Mouse (Mus musculus) stomach, postnatal 0 days (tissue): ENCODE measurements around the gene Fcgr3. TPM values are rescaled to one million over a fixed set of nuclear protein-coding genes. Genes with fewer than 3 reads are reported as not detected.

Source experiments
- ATAC-seq: fragments of 200-750 bp; cut with Nextera tagmentation; 2 replicates; pipeline ENCODE4 v1.8.0; 2017; ENCODE audit not compliant: low FRiP score, low TSS enrichment
- DNase-seq: peaks from one replicate; pipeline ENCODE4 v3.0.0-alpha.2; 2016; ENCODE audit warnings: low spot score
- H3K27ac ChIP-seq: fragments of 300-500 bp; sonication (generic); replicated peaks from 2 replicates; pipeline ENCODE4 v1.5.1; 2014; ENCODE audit warnings: mild to moderate bottlenecking, control low read depth
- H3K27me3 ChIP-seq: fragments of 300-500 bp; sonication (generic); 2 replicates; pipeline ENCODE4 v1.6.1; 2014; ENCODE audit warnings: low read length; ENCODE audit not compliant: control insufficient read depth, insufficient read depth
- H3K36me3 ChIP-seq: fragments of 300-500 bp; sonication (generic); 2 replicates; pipeline ENCODE4 v1.6.1; 2014; ENCODE audit warnings: low read length, mixed read lengths; ENCODE audit not compliant: control insufficient read depth, insufficient read depth
- H3K4me1 ChIP-seq: fragments of 300-500 bp; sonication (generic); replicated peaks from 2 replicates; pipeline ENCODE4 v1.6.1; 2014; ENCODE audit warnings: antibody characterized with exemption; ENCODE audit not compliant: control insufficient read depth, insufficient read depth
- H3K4me2 ChIP-seq: fragments of 300-500 bp; sonication (generic); replicated peaks from 2 replicates; pipeline ENCODE4 v1.6.1; 2014; ENCODE audit warnings: low read depth, mild to moderate bottlenecking, control low read depth, moderate library complexity
- H3K4me3 ChIP-seq: fragments of 300-500 bp; sonication (generic); 2 replicates; pipeline ENCODE4 v1.5.1; 2014; ENCODE audit warnings: low read depth, low read length, control low read depth
- H3K9ac ChIP-seq: fragments of 300-500 bp; sonication (generic); 2 replicates; pipeline ENCODE4 v1.6.1; 2014; ENCODE audit warnings: mild to moderate bottlenecking, low read length, control low read depth, mixed read lengths
- H3K9me3 ChIP-seq: fragments of 300-500 bp; sonication (generic); 2 replicates; pipeline ENCODE4 v1.6.1; 2016; ENCODE audit warnings: low read length; ENCODE audit not compliant: control insufficient read depth
- CTCF ChIP-seq: IDR thresholded peaks from 2 replicates; pipeline ENCODE4 v1.5.1; 2016; ENCODE audit warnings: antibody characterized with exemption, low read depth, mild to moderate bottlenecking, moderate library complexity
- EP300 ChIP-seq: optimal IDR thresholded peaks from 2 replicates; pipeline ENCODE3; 2016; ENCODE audit warnings: antibody characterized with exemption
- WGBS: fragments of 180-500 bp; shearing (Covaris S2); extraction: QIAGEN DNeasy Blood & Tissue Kit; methylation state at CpG from one replicate; pipeline ENCODE4 v1.1.7; 2014; 5-methylcytosine and 5-hydroxymethylcytosine counted together
- microRNA-seq: library from miRNA; unstranded; fragments of <30 nt; microRNA quantifications from one replicate; pipeline ENCODE4, GENCODE M21; 2016
- polyA plus RNA-seq: library from polyadenylated mRNA; unstranded; fragments of >200 nt; fragmentation: Nextera tagmentation; extraction: Ambion mirVana; gene quantifications from 2 replicates; pipeline ENCODE4 v1.2.1, GENCODE M21; 2015

Gene Fcgr3
- polyA plus RNA-seq, 1 experiment from 2014 or later = 17.9 TPM

GRCm38 (mm10) chr1:171016676-171017356 lies 47.9 kb downstream of the Fcgr3 start:
- no peak for DNase-seq
- H3K4me1 ChIP-seq = no peaks in the 10 kb centered on the region
- 68% methylated on average over 6 of the region's 6 CpGs for WGBS
- no peaks in the 10 kb centered on the region for H3K27me3 ChIP-seq
- no peak overlapping the region for H3K4me2 ChIP-seq
- TF ChIP-seq CTCF (no peak), EP300 (no peak)
- no peak overlapping the region for H3K27ac ChIP-seq
- no peak for ATAC-seq
- H3K9me3 ChIP-seq = no peaks in the 10 kb centered on the region
- H3K4me3 ChIP-seq = no peak overlapping the region
- H3K9ac ChIP-seq = no peak overlapping the region
- H3K36me3 ChIP-seq = no peaks in the 10 kb centered on the region

GRCm38 (mm10) chr1:171011733-171012132 lies 53.0 kb downstream of the Fcgr3 start:
- no peaks in the 10 kb centered on the region for H3K36me3 ChIP-seq
- no peak overlapping the region for H3K4me3 ChIP-seq
- H3K9ac ChIP-seq = no peak overlapping the region
- ATAC-seq (no peak), DNase-seq (no peak)
- H3K27ac ChIP-seq = no peak overlapping the region
- no peak overlapping the region for H3K4me2 ChIP-seq
- 70% methylated on average over 4 of the region's 4 CpGs for WGBS
- H3K4me1 ChIP-seq = no peaks in the 10 kb centered on the region
- TF ChIP-seq EP300 = no peak
- TF ChIP-seq CTCF = no peak
- H3K9me3 ChIP-seq = no peaks in the 10 kb centered on the region
- no peaks in the 10 kb centered on the region for H3K27me3 ChIP-seq

GRCm38 (mm10) chr1:171006905-171007304 lies 57.8 kb downstream of the Fcgr3 start:
- WGBS = 97% methylated on average over 2 of the region's 2 CpGs
- no peaks in the 10 kb centered on the region for H3K36me3 ChIP-seq
- no peak overlapping the region for H3K9ac ChIP-seq
- no peak for ATAC-seq
- H3K4me3 ChIP-seq = no peak overlapping the region
- TF ChIP-seq CTCF (peak; percentile 59), EP300 (no peak)
- no peak overlapping the region for H3K4me2 ChIP-seq
- no peaks in the 10 kb centered on the region for H3K27me3 ChIP-seq
- no peak overlapping the region for H3K27ac ChIP-seq
- no peaks in the 10 kb centered on the region for H3K9me3 ChIP-seq
- no peaks in the 10 kb centered on the region for H3K4me1 ChIP-seq
- no peak for DNase-seq

GRCm38 (mm10) chr1:171006335-171006734 lies 58.4 kb downstream of the Fcgr3 start:
- no peak overlapping the region for H3K4me3 ChIP-seq

GRCm38 (mm10) chr1:171005586-171005985 lies 59.1 kb downstream of the Fcgr3 start:
- no peak overlapping the region for H3K27ac ChIP-seq
- H3K36me3 ChIP-seq = no peaks in the 10 kb centered on the region
- H3K9me3 ChIP-seq = no peaks in the 10 kb centered on the region
- no peaks in the 10 kb centered on the region for H3K27me3 ChIP-seq
- H3K4me3 ChIP-seq = no peak overlapping the region
- no peak for ATAC-seq
- no peak for DNase-seq
- no peak overlapping the region for H3K9ac ChIP-seq
- TF ChIP-seq CTCF (no peak), EP300 (no peak)
- H3K4me1 ChIP-seq = no peaks in the 10 kb centered on the region
- no peak overlapping the region for H3K4me2 ChIP-seq

More at GRCm38 (mm10) chr1:171006335-171006734, 58.4 kb downstream of the Fcgr3 start:
- Histone ChIP-seq H3K27me3 (no peaks in the 10 kb centered on the region), H3K9ac (no peak overlapping the region), H3K27ac (no peak overlapping the region), H3K9me3 (no peaks in the 10 kb centered on the region), H3K4me2 (no peak overlapping the region), H3K4me1 (no peaks in the 10 kb centered on the region), H3K36me3 (no peaks in the 10 kb centered on the region)
- WGBS = 82% methylated on average over 4 of the region's 4 CpGs
- DNase-seq = no peak
- TF ChIP-seq EP300 = no peak
- no peak for TF ChIP-seq CTCF
- ATAC-seq = no peak

GRCm38 (mm10) chr1:171005081-171005480 lies 59.7 kb downstream of the Fcgr3 start:
- H3K27me3 ChIP-seq = no peaks in the 10 kb centered on the region
- no peak overlapping the region for H3K9ac ChIP-seq
- no peaks in the 10 kb centered on the region for H3K9me3 ChIP-seq
- no peak overlapping the region for H3K27ac ChIP-seq
- no peak for TF ChIP-seq EP300
- H3K4me1 ChIP-seq = no peaks in the 10 kb centered on the region
- no peak for DNase-seq
- no peak overlapping the region for H3K4me2 ChIP-seq
- H3K36me3 ChIP-seq = no peaks in the 10 kb centered on the region
- no peak for ATAC-seq
- no peak overlapping the region for H3K4me3 ChIP-seq
- WGBS = 66% methylated on average over 6 of the region's 6 CpGs

Small RNAs within 50 kb of the gene (microRNA-seq; reads per million reads assigned to microRNA genes)
- gene Gm27552 = not detected
- gene Gm27844 = not detected
- gene Mir6546 = 2.6 reads per million

Other genes with a start within 250 kb of the Fcgr3 start
- 5.6 and 6.2 TPM in 2 replicates for gene Atf6, start 197.2 kb downstream of the Fcgr3 start, polyA plus RNA-seq
- gene Gm26620, start 179.9 kb downstream of the Fcgr3 start, polyA plus RNA-seq = 0.67 and 1.4 TPM in 2 replicates
- gene Dusp12, start 179.4 kb downstream of the Fcgr3 start, polyA plus RNA-seq = 23.8 and 23.9 TPM in 2 replicates
- gene Fcrlb, start 152.0 kb downstream of the Fcgr3 start, polyA plus RNA-seq = 0.10 and 0.12 TPM in 2 replicates
- 0.29 and 0.38 TPM in 2 replicates for gene Fcrla, start 137.4 kb downstream of the Fcgr3 start, polyA plus RNA-seq
- gene Fcgr2b, start 88.4 kb downstream of the Fcgr3 start, polyA plus RNA-seq = 5.3 and 5.6 TPM in 2 replicates
- gene Fcgr4, start 46.0 kb downstream of the Fcgr3 start, polyA plus RNA-seq = 1.1 and 1.2 TPM in 2 replicates
- 3.7 and 4.0 TPM in 2 replicates for gene Cfap126, start 49.0 kb upstream of the Fcgr3 start, polyA plus RNA-seq
- gene Sdhc, start 85.7 kb upstream of the Fcgr3 start, polyA plus RNA-seq = 238 and 277 TPM in 2 replicates
- 1.5 and 2.7 TPM in 2 replicates for gene Mpz, start 85.8 kb upstream of the Fcgr3 start, polyA plus RNA-seq
- gene Pcp4l1, start 131.3 kb upstream of the Fcgr3 start, polyA plus RNA-seq = 42.2 and 44.5 TPM in 2 replicates
- 0.19 and 0.25 TPM in 2 replicates for gene Nr1i3, start 149.0 kb upstream of the Fcgr3 start, polyA plus RNA-seq
- 19.6 and 20.5 TPM in 2 replicates for gene Tomm40l, start 157.6 kb upstream of the Fcgr3 start, polyA plus RNA-seq
- gene Apoa2, start 160.1 kb upstream of the Fcgr3 start, polyA plus RNA-seq = 26.3 and 49.4 TPM in 2 replicates
- 51.3 and 59.4 TPM in 2 replicates for gene Fcer1g, start 169.4 kb upstream of the Fcgr3 start, polyA plus RNA-seq
- gene Adamts4, start 185.5 kb upstream of the Fcgr3 start, polyA plus RNA-seq = 3.5 and 3.9 TPM in 2 replicates
- gene Ndufs2, start 186.5 kb upstream of the Fcgr3 start, polyA plus RNA-seq = 210 and 218 TPM in 2 replicates
- gene B4galt3, start 205.4 kb upstream of the Fcgr3 start, polyA plus RNA-seq = 32.9 and 34.2 TPM in 2 replicates
- gene Ppox, start 216.3 kb upstream of the Fcgr3 start, polyA plus RNA-seq = 16.8 and 21.3 TPM in 2 replicates
- gene Usp21, start 223.1 kb upstream of the Fcgr3 start, polyA plus RNA-seq = 25.0 and 26.4 TPM in 2 replicates
- 134 and 135 TPM in 2 replicates for gene Ufc1, start 230.1 kb upstream of the Fcgr3 start, polyA plus RNA-seq